Mouse (Mus musculus) limb, embryonic 13.5 days (tissue): Measurements from ENCODE around the gene Taok1. TPM values are rescaled to one million over a fixed set of nuclear protein-coding genes. Genes with fewer than 3 reads are reported as not detected.

Experiments used
- ATAC-seq: fragments of 200-750 bp; cut with Nextera tagmentation; 2 replicates; pipeline ENCODE4 v1.8.0; 2017; ENCODE audit warnings: low read depth, moderate number of reproducible peaks, moderate TSS enrichment; ENCODE audit not compliant: low FRiP score
- H3K27ac ChIP-seq: fragments of 300-500 bp; sonication (generic); 2 replicates; pipeline ENCODE4 v1.5.1; 2015; ENCODE audit warnings: inconsistent platforms, mild to moderate bottlenecking, moderate library complexity
- H3K27me3 ChIP-seq: fragments of 300-500 bp; sonication (generic); 2 replicates; pipeline ENCODE4 v1.6.1; 2015; ENCODE audit warnings: mild to moderate bottlenecking, inconsistent platforms
- H3K36me3 ChIP-seq: fragments of 300-500 bp; sonication (generic); 2 replicates; pipeline ENCODE4 v1.6.1; 2015; ENCODE audit warnings: inconsistent platforms, mild to moderate bottlenecking, moderate library complexity
- H3K4me1 ChIP-seq: fragments of 300-500 bp; sonication (generic); 2 replicates; pipeline ENCODE4 v1.6.1; 2015; ENCODE audit warnings: inconsistent platforms
- H3K4me2 ChIP-seq: fragments of 300-500 bp; sonication (generic); replicated peaks from 2 replicates; pipeline ENCODE4 v1.6.1; 2015; ENCODE audit warnings: inconsistent platforms, mild to moderate bottlenecking, moderate library complexity
- H3K4me3 ChIP-seq: fragments of 300-500 bp; sonication (generic); 2 replicates; pipeline ENCODE4 v1.5.1; 2015; ENCODE audit warnings: moderate library complexity, mild to moderate bottlenecking, inconsistent platforms
- H3K9ac ChIP-seq: fragments of 300-500 bp; sonication (generic); 2 replicates; pipeline ENCODE4 v1.6.1; 2015; ENCODE audit warnings: mild to moderate bottlenecking, inconsistent platforms
- H3K9me3 ChIP-seq: fragments of 300-500 bp; sonication (generic); 2 replicates; pipeline ENCODE4 v1.6.1; 2016; ENCODE audit warnings: inconsistent platforms
- WGBS: fragments of 180-500 bp; shearing (Covaris S2); methylation state at CpG from one replicate; pipeline ENCODE4 v1.1.7; 2015; 5-methylcytosine and 5-hydroxymethylcytosine counted together
- polyA plus RNA-seq: library from polyadenylated mRNA; unstranded; fragments of >200 nt; fragmentation: Nextera tagmentation; extraction: Ambion mirVana; gene quantifications from 2 replicates; pipeline ENCODE4 v1.2.1, GENCODE M21; 2015

Gene Taok1
- polyA plus RNA-seq, 1 experiment from 2014 or later: 14.5 TPM

GRCm38 (mm10) chr11:77483510-77484255 is 123.9 kb downstream of the Taok1 start:
- ATAC-seq: no peak
- H3K27me3 ChIP-seq: no peaks in the 10 kb centered on the region
- no peak overlapping the region for H3K4me3 ChIP-seq
- H3K9ac ChIP-seq: no peak overlapping the region
- H3K27ac ChIP-seq: no peak overlapping the region
- H3K4me2 ChIP-seq: no peak overlapping the region
- H3K36me3 ChIP-seq: no peaks in the 10 kb centered on the region
- H3K4me1 ChIP-seq: peaks cover 49% of the 10 kb centered on the region
- no peaks in the 10 kb centered on the region for H3K9me3 ChIP-seq
- 56% methylated on average over 11 of the region's 11 CpGs for WGBS

GRCm38 (mm10) chr11:77483043-77483442 is 124.6 kb downstream of the Taok1 start:
- no peaks in the 10 kb centered on the region for H3K9me3 ChIP-seq
- ATAC-seq: no peak
- no peak overlapping the region for H3K27ac ChIP-seq
- H3K27me3 ChIP-seq: no peaks in the 10 kb centered on the region
- no peak overlapping the region for H3K4me2 ChIP-seq
- H3K36me3 ChIP-seq: no peaks in the 10 kb centered on the region
- H3K4me3 ChIP-seq: no peak overlapping the region
- no peak overlapping the region for H3K9ac ChIP-seq
- H3K4me1 ChIP-seq: peaks cover 42% of the 10 kb centered on the region
- 70% methylated on average over 3 of the region's 3 CpGs for WGBS

Other genes starting within 250 kb of the Taok1 start
- gene Coro6, start 145.4 kb downstream of the Taok1 start, polyA plus RNA-seq: 0.56 and 0.78 TPM in 2 replicates
- 10.0 and 10.4 TPM in 2 replicates for gene Ankrd13b, start 118.1 kb downstream of the Taok1 start, polyA plus RNA-seq
- 9.8 and 10.9 TPM in 2 replicates for gene Git1, start 114.3 kb downstream of the Taok1 start, polyA plus RNA-seq
- 1.5 and 1.6 TPM in 2 replicates for gene Abhd15, start 92.7 kb downstream of the Taok1 start, polyA plus RNA-seq
- 57.6 and 57.8 TPM in 2 replicates for gene Trp53i13, start 91.8 kb downstream of the Taok1 start, polyA plus RNA-seq
- not detected in 2 replicates for gene Gm10392, start 88.6 kb downstream of the Taok1 start, polyA plus RNA-seq
- gene Nufip2, start 78.3 kb upstream of the Taok1 start, polyA plus RNA-seq: 4.7 and 5.1 TPM in 2 replicates
- not detected in 2 replicates for gene Cryba1, start 117.5 kb upstream of the Taok1 start, polyA plus RNA-seq
- 33.7 and 40.5 TPM in 2 replicates for gene Myo18a, start 155.4 kb upstream of the Taok1 start, polyA plus RNA-seq
- gene Gm10277, start 179.9 kb upstream of the Taok1 start, polyA plus RNA-seq: 1.8 and 2.4 TPM in 2 replicates